Mouse (Mus musculus): ENCODE data around the gene Gm6351.
"Not testable (repeated sequence)": the region's sequence is repeated elsewhere in the genome, so short reads cannot be mapped to it uniquely, and the experiment has no call there.

Gm6351 gene

GRCm38 (mm10) chr5:94076085-94076484 lies at the start of gene Gm6351:
Gene Gm6351 (plus strand): TSS chr5:94076385.
- not testable (repeated sequence) for DNase-seq (ENCODE audit: low read depth)

GRCm38 (mm10) chr5:94070445-94070844 lies 5.7 kb upstream of the Gm6351 start, which contains the start of gene BC061212:
Gene BC061212 (minus strand): TSS chr5:94070545.
- not testable (repeated sequence) for DNase-seq (ENCODE audit: low read depth)
